In genomic region chr13:104519006-104519695, GRCm38 (mm10) we compare ENCODE assay signal across 9 mouse cellular contexts.
DNase-seq lines count a peak whose midpoint lies in the region; ATAC-seq lines count a peak whose summit lies in the region.
"Had no signal": no experiment of that assay in that cellular context is flagged by ENCODE, and none has a peak within 500 bp of the region (broad histone marks: within the 10 kb centered on the region; RNA-seq: fewer than 3 reads in every experiment).

No protein-coding gene starts in this region.

- no peak overlapping the region for H3K9ac ChIP-seq in limb, embryonic 13.5 days
- H3K9ac ChIP-seq: liver, embryonic 13.5 days had no signal

- peaks cover 23% of the 10 kb centered on the region for H3K4me1 ChIP-seq in heart, embryonic 10.5 days
- H3K4me1 ChIP-seq in hindbrain, embryonic 10.5 days (replicated peaks), result peaks cover 24% of the 10 kb centered on the region
- H3K4me1 ChIP-seq in limb, embryonic 13.5 days, result peaks cover 24% of the 10 kb centered on the region
- H3K4me1 ChIP-seq: liver, embryonic 13.5 days had no signal

- H3K4me2 ChIP-seq in limb, embryonic 13.5 days (replicated peaks), result peak overlapping the region; percentile 67

- intact Hi-C loops in heart, postnatal 36 days (cut with DNase I), result no loop called here

- H3K9me3 ChIP-seq in heart, embryonic 10.5 days, result no peaks in the 10 kb centered on the region
- H3K9me3 ChIP-seq in hindbrain, embryonic 10.5 days, result no peaks in the 10 kb centered on the region; the same call in 1 of the 2 replicates
- H3K9me3 ChIP-seq in limb, embryonic 13.5 days, result no peaks in the 10 kb centered on the region
- H3K9me3 ChIP-seq: liver, embryonic 13.5 days had no signal

- DNase-seq in heart, embryonic 10.5 days (ENCODE audit: low spot score), result peak; percentile 66
- DNase-seq in heart, postnatal 36 days, result no peak
- DNase-seq in ZHBTc4 (ENCODE audit: low read depth, low spot score), result peak; percentile 38
- DNase-seq in hindbrain, embryonic 10.5 days (ENCODE audit: low spot score), result peak; percentile 21
- DNase-seq in MN1 (ENCODE audit: low spot score), result no peak
- no peak for DNase-seq in ovary, postnatal 10 days (ENCODE audit: low spot score)
- no peak for DNase-seq in thymus, postnatal 0 days (ENCODE audit: low spot score)
- DNase-seq: liver, embryonic 13.5 days had no signal

- no peaks in the 10 kb centered on the region for H3K36me3 ChIP-seq in heart, embryonic 10.5 days
- no peaks in the 10 kb centered on the region for H3K36me3 ChIP-seq in hindbrain, embryonic 10.5 days
- no peaks in the 10 kb centered on the region for H3K36me3 ChIP-seq in limb, embryonic 13.5 days
- H3K36me3 ChIP-seq: liver, embryonic 13.5 days had no signal

- no peaks in the 10 kb centered on the region for H3K27me3 ChIP-seq in heart, embryonic 10.5 days (ENCODE audit: insufficient read depth, poor library complexity, severe bottlenecking)
- H3K27me3 ChIP-seq in hindbrain, embryonic 10.5 days (ENCODE audit: insufficient read depth, poor library complexity, severe bottlenecking), result no peaks in the 10 kb centered on the region
- no peaks in the 10 kb centered on the region for H3K27me3 ChIP-seq in limb, embryonic 13.5 days
- H3K27me3 ChIP-seq: liver, embryonic 13.5 days had no signal

- H3K27ac ChIP-seq in heart, embryonic 10.5 days, result peak overlapping the region; percentile 92
- peak overlapping the region; percentile 97 for H3K27ac ChIP-seq in hindbrain, embryonic 10.5 days
- peak overlapping the region; percentile 90; the same call in 1 of the 2 replicates for H3K27ac ChIP-seq in limb, embryonic 13.5 days
- H3K27ac ChIP-seq: liver, embryonic 13.5 days had no signal

- H3K4me3 ChIP-seq in heart, embryonic 10.5 days, result no peak overlapping the region
- peak overlapping the region; percentile 53; the same call in 1 of the 2 replicates for H3K4me3 ChIP-seq in hindbrain, embryonic 10.5 days
- H3K4me3 ChIP-seq in limb, embryonic 13.5 days, result no peak overlapping the region
- H3K4me3 ChIP-seq: liver, embryonic 13.5 days had no signal

- WGBS in heart, embryonic 10.5 days, result 58% methylated on average over 14 of the region's 14 CpGs
- WGBS in hindbrain, embryonic 10.5 days, result 50% methylated on average over 14 of the region's 14 CpGs
- 62% methylated on average over 14 of the region's 14 CpGs for WGBS in limb, embryonic 13.5 days

- ATAC-seq in limb, embryonic 13.5 days (ENCODE audit: low FRiP score, low read depth), result no peak

Comparison
In these comparisons a context has a peak if more than half of its experiments do, and no peak if none do; other contexts are left out.
1. DNase-seq: peak in heart, embryonic 10.5 days (single experiment), ZHBTc4 (single experiment) and hindbrain, embryonic 10.5 days (single experiment); none in heart, postnatal 36 days (0 of 2), MN1 (single experiment), ovary, postnatal 10 days (single experiment) and thymus, postnatal 0 days (single experiment).
2. Peak in every context shown above with its lines, with median percentiles within 50 percentile points of each other: H3K27ac ChIP-seq.